Mouse (Mus musculus): Measurements from ENCODE around the gene Gm11146. TPM values are rescaled to one million over a fixed set of nuclear protein-coding genes. Genes with fewer than 3 reads are reported as not detected.

Gene Gm11146
- total RNA-seq (2015), result not detected in 2 replicates
- not detected in 2 replicates for total RNA-seq (2017)

DNA sequence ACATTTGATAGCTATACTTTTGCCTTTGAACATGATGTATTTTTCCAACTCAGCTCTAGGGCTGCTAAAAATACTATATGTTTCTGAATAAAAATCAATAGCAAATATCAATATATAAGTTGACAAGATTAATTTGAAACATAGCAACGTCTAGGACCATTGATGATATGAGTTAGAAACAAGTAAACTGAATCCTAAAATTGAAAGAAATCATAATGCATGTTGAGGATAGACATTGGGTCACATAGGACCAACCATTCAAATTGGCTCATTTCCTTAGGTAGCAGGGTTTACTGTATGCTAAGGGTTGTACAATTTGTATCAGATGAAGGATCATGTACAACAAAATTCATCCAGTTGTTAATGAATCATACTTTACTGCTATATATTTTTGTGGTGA is at the start of gene Gm11146:
Gene Gm11146 (minus strand): TSS at position 101 of the 400 bp plus-strand sequence.
- no peak for ATAC-seq (replicated peaks; ENCODE audit: poor library complexity)

- ATAC-seq (replicated peaks; ENCODE audit: poor library complexity), result no peak
These were observed 48.7 kb upstream of the Gm11146 start for GRCm38 (mm10) chr16:77650596-77650995.

DNA sequence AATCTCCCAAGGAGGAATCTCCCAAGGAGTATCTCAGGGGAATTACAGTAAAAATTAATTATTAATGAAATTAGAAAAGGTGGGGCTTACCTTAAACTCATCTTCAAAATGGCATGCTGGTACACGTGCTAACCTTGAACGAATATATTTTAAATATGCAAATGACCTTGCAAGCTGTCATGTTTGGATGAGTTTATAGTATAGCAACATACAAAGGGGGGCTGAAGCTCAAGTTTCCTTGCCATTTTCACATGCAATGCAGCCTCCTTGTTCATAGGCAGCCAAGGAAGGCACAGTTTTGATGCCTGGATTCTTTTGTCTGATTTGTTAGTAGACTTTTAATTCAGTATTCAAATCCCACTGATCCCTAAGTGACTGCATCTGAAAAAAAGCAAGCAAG is 47.1 kb upstream of the Gm11146 start:
- no peak for ATAC-seq (replicated peaks; ENCODE audit: poor library complexity)

DNA sequence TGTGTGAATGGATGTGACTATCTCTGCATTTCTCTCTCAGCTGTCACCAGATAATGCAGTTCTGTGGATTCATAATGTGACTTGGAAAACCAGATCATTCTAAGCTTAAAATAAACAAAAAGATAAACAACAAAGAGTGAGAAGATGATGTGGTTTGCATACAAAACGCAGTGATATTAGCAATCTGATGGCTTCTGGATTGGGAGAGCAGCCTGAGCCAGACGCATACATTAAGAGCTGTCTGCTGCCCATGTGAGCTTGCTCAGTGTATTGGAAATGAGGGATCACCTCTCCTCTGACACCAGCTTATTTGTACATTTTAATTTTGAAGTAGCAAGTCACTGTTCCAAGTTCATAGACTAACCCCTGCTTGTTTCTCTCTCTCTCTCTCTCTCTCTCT is 46.3 kb upstream of the Gm11146 start:
- no peak for ATAC-seq (replicated peaks; ENCODE audit: poor library complexity)

- ATAC-seq (replicated peaks; ENCODE audit: poor library complexity), result no peak
These were observed 44.3 kb upstream of the Gm11146 start for GRCm38 (mm10) chr16:77646146-77646545.

- ATAC-seq (replicated peaks; ENCODE audit: poor library complexity), result no peak
These were observed 43.1 kb upstream of the Gm11146 start for GRCm38 (mm10) chr16:77644976-77645375.

DNA sequence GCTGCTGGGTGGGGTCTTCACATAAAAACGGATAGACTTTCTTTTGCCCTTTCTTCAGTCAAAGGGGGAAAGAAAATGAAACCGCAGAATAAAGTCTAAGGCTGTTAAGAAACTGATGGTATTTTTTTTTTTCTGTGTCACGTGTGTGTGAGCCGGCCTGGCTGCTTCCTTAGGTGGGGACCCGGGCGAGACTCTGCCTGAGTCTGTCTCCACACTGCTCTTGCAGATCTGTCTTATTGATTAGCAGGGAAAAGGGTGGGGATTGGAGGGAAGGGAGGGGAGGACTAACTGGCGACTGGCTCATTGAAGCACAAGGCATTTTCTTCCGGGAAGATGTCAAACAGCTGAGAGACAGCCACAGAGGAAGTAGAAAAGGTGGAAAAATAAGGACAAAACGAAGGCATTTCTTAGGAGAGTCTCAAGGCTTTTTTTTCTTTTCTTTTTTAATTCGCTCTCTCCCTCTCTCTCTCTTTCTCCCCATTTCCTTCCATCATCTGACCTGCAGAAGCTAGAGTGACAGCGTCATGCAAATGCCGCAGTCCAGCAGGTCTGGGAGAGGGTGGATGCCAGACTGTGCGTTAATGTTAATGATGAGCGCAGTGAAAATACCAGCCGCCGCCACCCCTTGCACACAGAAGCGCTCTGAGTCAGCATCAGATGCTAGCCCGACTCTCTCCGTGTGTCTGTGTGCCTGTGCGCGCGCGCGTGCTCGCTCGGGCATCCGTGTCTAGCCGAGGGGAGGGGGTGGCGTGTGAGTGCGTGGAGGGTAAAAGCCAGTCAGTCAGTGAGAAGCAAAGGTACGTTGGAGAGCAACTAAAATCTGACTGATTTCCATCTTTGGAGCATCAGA is 42.2 kb upstream of the Gm11146 start:
- peak; percentile 74 for ATAC-seq (replicated peaks; ENCODE audit: poor library complexity)

DNA sequence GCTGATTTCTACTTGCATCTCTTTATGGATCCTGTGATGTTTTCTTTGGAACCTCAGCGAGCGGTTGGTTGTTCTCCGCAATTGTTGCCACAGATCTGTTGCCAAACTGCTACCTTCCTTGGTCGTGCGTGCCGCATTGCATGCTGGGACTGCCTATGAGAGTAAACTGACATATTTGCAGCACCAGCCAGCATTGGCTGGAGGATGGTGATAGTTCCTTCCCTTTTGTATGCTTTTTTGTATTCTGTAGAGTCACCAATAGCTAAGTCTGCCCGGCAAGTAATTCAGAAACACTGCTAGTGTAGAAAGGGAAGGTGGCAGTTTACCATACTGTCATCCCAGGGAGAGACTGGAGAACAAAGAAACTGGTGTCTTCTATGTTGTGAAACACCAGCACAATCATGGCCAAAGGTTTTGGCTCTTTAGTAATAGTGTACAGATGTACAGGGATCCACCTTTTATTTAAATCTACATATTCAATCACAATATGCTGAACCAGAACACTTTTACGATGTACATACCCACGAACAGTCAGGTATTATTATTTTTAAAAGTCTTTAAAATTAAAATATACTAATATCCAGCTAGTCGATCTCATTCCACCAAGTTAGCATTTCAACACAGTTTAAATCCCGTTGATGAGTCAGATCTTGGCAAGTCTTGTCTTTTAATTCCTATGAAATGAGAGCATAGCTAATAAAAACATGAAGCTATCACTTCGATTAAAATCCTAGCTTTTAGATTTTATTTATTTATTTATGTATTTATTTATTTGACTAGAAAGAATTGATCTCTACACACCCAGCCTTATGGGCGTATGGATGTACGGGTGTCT is 41.4 kb upstream of the Gm11146 start:
- peak; percentile 76 for ATAC-seq (replicated peaks; ENCODE audit: poor library complexity)

- no peak for ATAC-seq (replicated peaks; ENCODE audit: poor library complexity)
These were observed 34.6 kb upstream of the Gm11146 start for GRCm38 (mm10) chr16:77636497-77636896.

DNA sequence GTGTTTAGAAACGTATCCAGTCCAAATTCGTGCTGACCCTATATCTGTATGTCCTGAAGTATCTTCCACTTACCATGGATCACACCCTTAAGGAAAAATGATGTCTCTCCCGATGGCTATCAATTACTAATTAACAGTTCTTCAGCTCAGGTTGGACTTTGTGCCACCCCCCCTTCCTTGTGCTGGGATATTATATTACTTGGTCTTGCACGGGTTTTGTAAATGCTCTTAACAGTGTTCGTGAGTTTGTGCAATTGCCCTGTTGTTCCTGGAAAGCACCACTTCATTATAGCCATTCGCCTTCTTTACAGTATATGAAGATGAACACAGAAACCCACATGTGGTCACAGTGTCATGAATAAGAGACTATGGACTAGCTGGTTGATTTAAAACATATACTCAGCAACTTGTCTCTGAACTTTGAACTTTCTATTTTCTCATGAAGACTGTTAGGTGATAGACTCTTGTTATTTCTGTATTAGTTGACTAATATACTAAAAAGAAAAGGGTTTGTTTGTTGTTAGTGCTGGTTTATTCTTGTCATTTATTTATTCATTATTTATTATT is 30.5 kb upstream of the Gm11146 start:
- no peak for ATAC-seq (replicated peaks; ENCODE audit: poor library complexity)

GRCm38 (mm10) chr16:77622681-77623080 is 20.8 kb upstream of the Gm11146 start:
- no peak for ATAC-seq (replicated peaks; ENCODE audit: poor library complexity)

- no peak for ATAC-seq (replicated peaks; ENCODE audit: poor library complexity)
These were observed 687 bp upstream of the Gm11146 start for GRCm38 (mm10) chr16:77602581-77602980.

GRCm38 (mm10) chr16:77598787-77599186 is 3.1 kb downstream of the Gm11146 start:
- ATAC-seq (replicated peaks; ENCODE audit: poor library complexity), result no peak

GRCm38 (mm10) chr16:77596556-77596955 is 5.3 kb downstream of the Gm11146 start:
- ATAC-seq (replicated peaks; ENCODE audit: poor library complexity), result no peak

GRCm38 (mm10) chr16:77595661-77596060 is 6.2 kb downstream of the Gm11146 start:
- ATAC-seq (replicated peaks; ENCODE audit: poor library complexity), result no peak

- no peak for ATAC-seq (replicated peaks; ENCODE audit: poor library complexity)
These were observed 7.3 kb downstream of the Gm11146 start for GRCm38 (mm10) chr16:77594553-77594952.

- ATAC-seq (replicated peaks; ENCODE audit: poor library complexity), result peak; percentile 48; the same call in 1 of the 2 replicates
These were observed 8.0 kb downstream of the Gm11146 start for GRCm38 (mm10) chr16:77593828-77594421.

DNA sequence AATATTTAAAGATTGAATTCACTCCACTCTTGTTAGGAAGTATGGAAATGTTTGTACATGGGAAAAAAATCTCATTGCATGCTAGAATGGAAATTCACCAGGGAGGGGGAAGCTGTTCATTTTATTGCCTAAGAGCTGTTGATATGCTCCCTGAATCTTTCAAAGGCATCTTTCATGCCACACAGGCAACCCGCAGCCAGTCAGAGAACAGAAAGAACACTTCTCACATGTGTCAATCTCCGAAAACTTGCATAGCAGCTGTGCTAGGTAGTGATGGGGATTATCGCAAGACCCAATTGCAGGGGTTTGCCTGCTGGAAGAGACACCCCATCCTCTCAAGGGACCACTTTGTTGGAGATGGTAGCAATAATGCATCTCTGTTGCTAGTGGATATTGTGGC is 8.9 kb downstream of the Gm11146 start:
- ATAC-seq (replicated peaks; ENCODE audit: poor library complexity), result no peak

GRCm38 (mm10) chr16:77573036-77573435 is 28.9 kb downstream of the Gm11146 start:
- peak; percentile 42; the same call in 1 of the 2 replicates for ATAC-seq (replicated peaks; ENCODE audit: poor library complexity)

DNA sequence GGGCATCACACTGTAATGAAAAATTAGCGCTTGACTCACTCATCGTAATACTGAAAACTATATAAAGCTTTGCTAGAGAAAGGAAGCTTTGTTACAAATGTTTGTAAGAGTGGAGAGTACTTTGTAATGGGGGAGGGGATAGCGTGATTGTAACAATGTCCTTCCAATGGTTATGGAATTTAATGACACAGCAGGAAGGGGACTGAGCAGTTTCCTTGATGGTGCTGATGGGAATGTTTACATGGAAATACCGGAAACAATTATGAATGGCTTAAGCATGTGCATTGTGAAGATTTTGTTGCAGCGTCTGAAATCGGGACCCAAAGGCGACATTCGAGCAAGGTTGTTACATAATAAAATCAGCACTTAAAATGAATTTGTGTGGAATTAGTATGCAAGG is 32.4 kb downstream of the Gm11146 start:
- ATAC-seq (replicated peaks; ENCODE audit: poor library complexity), result no peak

GRCm38 (mm10) chr16:77568384-77568783 is 33.5 kb downstream of the Gm11146 start:
- ATAC-seq (replicated peaks; ENCODE audit: poor library complexity), result peak; percentile 57

All from megakaryocyte progenitor cell, adult 5-6 weeks (primary cell).